ENCODE assay signal across 12 mouse cellular contexts in genomic region chr1:71680046-71680672, GRCm38 (mm10).
"Had no signal": no experiment of that assay in that cellular context is flagged by ENCODE, and none has a peak within 500 bp of the region (broad histone marks: within the 10 kb centered on the region; RNA-seq: fewer than 3 reads in every experiment).

No protein-coding gene starts in this region.

- H3K27me3 ChIP-seq: liver, embryonic 15.5 days; midbrain, embryonic 13.5 days; neural tube, embryonic 15.5 days had no signal

- DNase-seq: kidney, adult 9 months; kidney, postnatal 36 days; left cerebral cortex, postnatal 4 days; lung, adult 2 months; lung, postnatal 36 days; retina, postnatal 1 day had no signal

- ATAC-seq: lung, postnatal 0 days; midbrain, embryonic 13.5 days had no signal

- H3K36me3 ChIP-seq: liver, embryonic 15.5 days; midbrain, embryonic 13.5 days; neural tube, embryonic 15.5 days had no signal

- H3K4me3 ChIP-seq: liver, embryonic 15.5 days; midbrain, embryonic 13.5 days; neural tube, embryonic 15.5 days had no signal

- H3K27ac ChIP-seq: kidney, postnatal 0 days; liver, embryonic 15.5 days; midbrain, embryonic 13.5 days; neural tube, embryonic 15.5 days had no signal

- H3K4me1 ChIP-seq: midbrain, embryonic 13.5 days had no signal

- H3K9me3 ChIP-seq: liver, embryonic 15.5 days; midbrain, embryonic 13.5 days; neural tube, embryonic 15.5 days had no signal

- H3K4me2 ChIP-seq: liver, embryonic 11.5 days; liver, embryonic 15.5 days; midbrain, embryonic 13.5 days; neural tube, embryonic 15.5 days had no signal

- H3K9ac ChIP-seq: liver, embryonic 15.5 days; midbrain, embryonic 13.5 days; neural tube, embryonic 15.5 days had no signal
